Mouse (Mus musculus): ENCODE measurements around the gene Slc29a1.
A peak's percentile ranks its signal among the peaks of the same experiment; 100 is the strongest.

Slc29a1 gene

DNA sequence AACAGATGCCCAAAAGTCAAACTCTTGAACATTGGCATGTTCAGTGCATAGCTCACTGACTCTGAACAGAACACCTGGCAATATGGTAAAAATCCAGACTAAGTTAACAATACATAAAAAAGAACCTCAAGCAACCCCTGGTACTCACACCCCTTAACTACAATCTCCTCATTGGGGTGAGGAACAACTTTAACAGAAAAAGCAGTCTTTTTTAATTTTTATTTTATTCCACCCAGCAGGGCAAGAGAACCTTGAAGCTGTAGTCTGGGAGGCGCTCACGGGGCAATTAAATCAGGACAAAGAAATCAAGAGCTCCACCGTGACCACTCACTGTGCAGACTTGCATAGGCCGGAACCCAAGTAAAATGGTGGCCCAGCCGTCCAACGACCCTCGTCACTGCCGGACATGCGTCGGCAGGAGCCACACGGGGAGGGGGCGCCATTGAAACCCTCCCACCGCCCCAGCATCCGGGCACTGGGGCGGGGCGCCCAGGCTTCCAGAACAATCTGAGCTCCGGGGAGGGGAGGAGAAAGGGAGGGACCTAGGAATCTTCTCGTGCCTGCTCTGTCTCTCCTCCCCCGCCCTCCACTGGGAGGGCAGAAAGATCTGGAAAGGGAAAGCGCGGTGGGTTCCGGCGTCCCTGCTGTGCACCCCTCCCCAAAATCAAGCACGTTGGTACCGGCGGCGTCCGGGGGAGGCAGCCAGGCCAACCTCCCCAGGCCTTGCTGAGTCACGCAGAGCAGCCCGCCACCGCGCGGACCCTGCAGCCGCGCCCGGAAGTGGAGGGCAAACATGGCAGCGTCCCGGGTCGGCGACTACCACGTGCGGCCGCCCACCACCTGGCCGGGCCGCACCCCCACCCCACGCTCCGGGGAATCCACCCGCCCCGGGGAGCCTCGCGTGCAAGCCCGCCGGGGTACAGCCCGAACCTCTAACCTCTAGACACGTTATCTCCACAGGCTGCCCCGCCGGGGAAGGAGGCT is 27.0 kb downstream of the Slc29a1 start:
- peak; percentile 88 for DNase-seq (ENCODE audit: extremely low spot score, low spot score)

DNA sequence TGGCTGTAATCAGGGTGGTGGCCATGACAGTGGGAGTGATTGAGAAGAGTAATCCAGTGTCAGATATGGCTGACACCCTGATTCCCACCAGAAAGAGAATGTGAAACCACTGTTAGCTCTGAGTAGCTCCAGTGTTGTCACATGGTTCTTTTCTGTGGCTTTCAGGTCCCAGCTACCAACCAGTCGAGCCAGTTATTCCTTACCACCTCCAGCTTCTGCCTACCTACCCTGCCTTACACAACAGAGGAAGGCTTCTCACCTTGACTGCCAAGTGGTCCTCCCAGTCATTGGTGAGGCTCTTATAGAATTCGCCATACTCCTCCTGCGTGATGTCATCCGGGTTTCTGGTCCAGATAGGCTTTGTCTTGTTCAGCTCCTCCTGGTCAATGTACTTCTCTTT is 29.4 kb downstream of the Slc29a1 start:
- no peak for DNase-seq (ENCODE audit: extremely low spot score, low spot score)

DNA sequence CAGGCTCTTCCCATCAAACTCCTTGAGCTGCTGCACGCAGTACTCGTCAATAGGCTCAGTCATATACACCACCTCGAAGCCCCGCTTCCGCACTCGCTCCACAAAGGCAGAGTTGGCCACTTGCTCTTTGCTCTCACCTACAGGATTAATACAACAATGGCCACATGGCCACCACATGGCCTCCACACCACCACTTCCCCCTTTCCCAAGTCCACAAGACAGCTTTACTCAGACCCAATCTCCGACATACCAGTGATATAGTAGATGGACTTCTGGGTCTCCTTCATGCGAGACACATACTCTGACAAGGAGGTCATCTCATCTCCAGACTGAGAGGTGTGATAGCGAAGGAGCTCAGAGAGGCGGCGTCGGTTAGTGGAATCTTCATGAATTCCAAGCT is 30.4 kb downstream of the Slc29a1 start:
- no peak for DNase-seq (ENCODE audit: extremely low spot score, low spot score)

DNA sequence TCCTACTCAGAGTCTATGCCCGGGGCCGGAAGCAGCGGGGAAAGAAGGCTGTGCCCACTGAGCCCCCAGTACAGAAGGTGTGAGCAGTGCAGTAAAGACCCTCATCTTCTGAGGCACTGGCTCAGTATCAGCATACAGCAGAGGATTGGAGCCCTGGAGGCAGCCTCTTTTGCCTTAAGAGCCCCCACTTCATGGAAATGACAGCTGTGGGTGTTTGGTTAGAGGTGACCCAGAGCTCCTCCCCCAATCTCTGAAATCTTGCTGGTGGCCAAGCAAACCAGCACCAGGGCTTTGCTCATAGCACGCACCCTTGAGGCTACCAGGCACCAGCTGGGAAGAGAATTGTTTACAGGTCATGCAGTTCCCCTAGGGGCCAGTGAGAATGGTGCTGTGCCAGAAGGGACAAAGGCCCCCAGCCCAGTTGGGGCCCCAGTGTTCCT is 32.2 kb downstream of the Slc29a1 start:
- no peak for DNase-seq (ENCODE audit: extremely low spot score, low spot score)

DNA sequence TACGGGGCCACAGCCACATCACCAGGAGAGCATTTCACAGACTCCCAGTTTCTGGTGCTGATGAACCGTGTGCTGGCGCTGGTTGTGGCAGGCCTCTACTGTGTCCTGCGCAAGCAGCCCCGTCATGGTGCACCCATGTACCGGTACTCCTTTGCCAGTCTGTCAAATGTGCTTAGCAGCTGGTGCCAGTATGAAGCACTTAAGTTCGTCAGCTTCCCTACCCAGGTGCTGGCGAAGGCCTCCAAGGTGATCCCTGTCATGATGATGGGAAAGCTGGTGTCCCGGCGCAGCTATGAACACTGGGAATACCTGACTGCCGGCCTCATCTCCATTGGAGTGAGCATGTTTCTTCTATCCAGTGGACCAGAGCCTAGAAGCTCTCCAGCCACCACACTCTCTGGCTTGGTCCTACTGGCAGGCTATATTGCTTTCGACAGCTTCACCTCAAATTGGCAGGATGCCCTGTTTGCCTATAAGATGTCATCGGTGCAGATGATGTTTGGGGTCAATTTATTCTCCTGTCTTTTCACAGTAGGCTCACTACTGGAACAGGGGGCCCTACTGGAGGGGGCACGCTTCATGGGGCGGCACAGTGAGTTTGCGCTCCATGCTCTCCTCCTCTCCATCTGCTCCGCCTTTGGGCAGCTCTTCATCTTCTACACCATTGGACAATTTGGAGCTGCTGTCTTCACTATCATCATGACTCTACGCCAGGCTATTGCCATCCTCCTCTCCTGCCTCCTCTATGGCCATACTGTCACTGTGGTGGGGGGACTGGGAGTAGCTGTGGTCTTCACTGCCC is 32.8 kb downstream of the Slc29a1 start:
- peak; percentile 49 for DNase-seq (ENCODE audit: extremely low spot score, low spot score)

DNA sequence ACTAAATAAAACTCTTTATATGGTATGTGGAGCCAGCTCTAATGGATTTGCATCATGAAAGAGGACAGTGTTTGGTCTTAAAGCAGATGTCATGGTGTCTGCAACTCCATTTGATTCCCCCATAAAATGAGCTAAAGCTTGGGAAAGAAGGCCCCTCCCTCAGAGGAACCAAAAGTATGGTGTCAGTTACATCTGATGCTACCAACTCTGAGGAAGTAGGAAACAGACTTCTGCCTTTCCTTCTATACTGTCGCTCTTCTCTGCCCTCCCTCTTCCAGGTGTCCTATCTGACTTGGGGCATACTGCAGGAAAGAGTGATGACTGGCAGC is 33.4 kb downstream of the Slc29a1 start:
- no peak for DNase-seq (ENCODE audit: extremely low spot score, low spot score)

DNA sequence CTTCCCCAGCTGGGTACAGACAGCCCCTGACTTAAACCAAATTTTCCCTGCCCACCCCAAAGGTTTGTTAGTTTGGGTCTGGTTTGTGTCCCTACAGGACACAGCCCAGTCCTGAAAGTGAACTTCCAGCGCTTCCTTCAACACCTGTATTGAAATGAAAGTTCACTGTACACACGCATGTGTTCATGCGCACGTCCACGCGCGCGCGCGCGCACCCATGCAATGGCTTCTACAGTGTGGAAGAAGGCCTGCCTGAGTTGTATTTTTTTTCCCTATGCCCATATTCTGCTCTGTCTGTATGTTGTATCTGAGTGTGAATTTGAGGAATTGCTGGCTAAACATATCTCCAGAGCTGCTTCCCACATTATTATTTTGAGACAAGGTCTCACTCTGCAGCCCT is 34.3 kb downstream of the Slc29a1 start:
- DNase-seq (ENCODE audit: extremely low spot score, low spot score) = no peak

DNA sequence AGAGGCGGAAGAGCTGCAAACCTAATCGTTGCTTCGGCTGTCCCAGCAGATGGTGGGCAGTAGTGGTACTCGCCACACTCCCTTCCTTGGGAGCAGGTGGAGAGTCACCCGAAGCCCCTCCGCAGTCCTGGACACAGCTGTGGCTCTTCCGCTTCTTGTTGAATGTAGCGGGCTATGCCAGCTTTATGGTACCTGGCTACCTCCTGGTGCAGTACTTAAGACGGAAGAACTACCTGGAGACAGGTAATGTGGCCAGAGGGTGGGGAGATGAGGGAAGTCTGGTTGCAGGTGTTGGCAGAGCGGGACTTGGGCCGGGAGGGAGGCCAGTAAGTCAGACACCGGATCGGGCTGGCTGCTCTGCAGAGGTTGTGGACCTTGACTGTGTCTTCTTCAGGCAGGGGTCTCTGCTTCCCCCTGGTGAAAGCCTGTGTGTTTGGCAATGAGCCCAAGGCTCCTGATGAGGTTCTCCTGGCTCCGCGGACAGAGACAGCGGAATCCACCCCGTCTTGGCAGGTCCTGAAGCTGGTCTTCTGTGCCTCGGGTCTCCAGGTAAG is 34.8 kb downstream of the Slc29a1 start:
- DNase-seq (ENCODE audit: extremely low spot score, low spot score) = no peak

DNA sequence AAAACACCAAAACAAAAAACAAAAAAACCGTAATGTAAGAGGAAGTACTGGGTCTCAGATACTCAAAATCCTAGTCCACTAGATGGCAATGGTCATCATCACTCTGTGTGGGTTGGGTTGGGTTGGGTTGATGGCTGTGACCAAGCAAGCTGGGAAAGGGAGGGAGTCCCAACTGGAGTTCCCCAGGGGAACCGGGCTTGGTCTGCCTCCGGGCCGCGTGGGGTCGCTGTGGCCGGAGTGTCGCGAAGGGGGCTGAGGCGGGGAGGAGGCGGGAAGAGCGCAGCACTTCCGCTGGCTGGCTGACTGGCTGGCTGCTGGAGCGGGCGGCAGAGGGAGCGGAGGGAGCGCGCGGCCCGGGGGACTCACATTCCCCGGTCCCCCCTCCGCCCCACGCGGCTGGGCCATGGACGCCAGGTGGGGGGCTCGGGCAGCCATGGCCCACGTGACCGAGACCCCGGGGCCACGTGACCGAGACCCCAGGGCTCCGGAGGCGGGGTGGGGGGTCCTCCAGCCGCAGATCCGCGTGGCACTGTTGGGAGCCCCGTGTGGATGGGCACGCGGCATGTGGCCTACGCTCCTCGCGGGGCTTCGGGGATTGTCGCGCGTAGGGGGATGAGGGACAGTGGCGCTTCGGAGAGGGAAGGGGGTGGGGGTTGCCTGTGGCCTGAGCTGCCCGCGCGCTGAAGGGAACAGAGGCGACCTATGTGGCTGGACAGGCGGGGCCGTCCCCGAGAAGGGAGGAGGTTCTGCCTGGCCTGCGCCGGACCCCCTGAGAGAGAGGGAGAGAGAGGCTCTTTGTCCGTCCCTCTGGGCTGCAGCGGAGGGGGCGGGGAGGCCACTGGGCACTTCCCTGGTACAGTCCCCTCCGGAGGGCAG is 35.5 kb downstream of the Slc29a1 start, which contains the start of gene Slc35b2:
Gene Slc35b2, plus strand, starts transcription at position 220 of the 876 bp plus-strand sequence.
- DNase-seq (ENCODE audit: extremely low spot score, low spot score) = peak; percentile 95

DNA sequence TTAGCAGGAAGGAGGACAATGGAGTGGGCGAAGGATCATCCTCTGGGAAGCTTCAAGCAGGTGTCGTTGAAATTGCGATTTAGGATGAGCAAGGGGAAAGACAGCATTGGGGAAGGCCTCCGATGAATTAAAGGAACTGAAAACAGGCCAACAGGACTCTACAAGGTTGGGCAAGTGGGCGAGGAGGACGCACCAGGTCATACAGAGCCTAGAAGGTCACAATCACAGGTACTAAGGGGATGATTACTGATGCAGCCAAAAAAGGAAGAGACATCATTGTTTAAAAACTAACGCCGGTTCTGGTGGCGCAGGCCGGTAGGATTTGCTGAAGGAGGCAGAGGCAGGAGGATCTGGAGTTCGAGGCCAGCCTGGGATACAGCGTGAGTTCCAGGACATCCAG is 36.2 kb downstream of the Slc29a1 start:
- no peak for DNase-seq (ENCODE audit: extremely low spot score, low spot score)

DNA sequence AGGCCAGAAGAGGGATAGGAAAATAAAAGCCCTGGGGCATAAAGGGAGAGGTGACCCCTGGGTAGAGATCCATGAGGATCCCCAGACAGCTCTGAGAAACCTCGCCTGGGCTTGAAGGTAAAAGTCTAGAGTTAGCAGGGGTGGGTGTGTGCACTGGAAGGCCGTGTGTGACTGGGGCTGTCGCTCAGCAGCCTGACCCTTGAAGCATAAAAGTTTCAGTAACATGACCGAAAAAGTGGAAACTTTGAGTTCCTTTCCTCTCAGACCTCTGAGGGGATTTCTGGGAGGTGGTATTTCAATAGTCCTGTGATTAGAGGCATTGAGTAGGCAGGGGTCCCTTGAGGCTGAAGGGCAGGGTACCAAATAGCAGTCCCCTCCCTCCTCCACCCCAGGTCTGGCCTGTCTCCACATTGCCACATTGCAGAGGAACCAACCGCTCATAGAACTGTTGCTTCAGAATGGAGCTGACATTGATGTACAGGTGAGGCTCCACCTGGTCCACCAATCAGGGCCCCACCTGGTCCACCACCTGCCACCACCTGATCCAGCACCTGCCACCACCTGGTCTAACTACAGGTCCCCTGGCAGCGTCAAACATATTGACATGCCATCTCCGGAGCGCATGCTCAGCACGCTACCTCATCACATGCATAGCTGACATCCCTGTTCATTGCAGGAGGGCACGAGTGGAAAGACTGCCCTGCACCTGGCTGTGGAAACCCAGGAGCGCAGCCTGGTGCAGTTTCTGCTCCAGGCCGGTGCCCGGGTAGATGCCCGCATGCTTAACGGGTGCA is 39.5 kb downstream of the Slc29a1 start:
- no peak for DNase-seq (ENCODE audit: extremely low spot score, low spot score)

DNA sequence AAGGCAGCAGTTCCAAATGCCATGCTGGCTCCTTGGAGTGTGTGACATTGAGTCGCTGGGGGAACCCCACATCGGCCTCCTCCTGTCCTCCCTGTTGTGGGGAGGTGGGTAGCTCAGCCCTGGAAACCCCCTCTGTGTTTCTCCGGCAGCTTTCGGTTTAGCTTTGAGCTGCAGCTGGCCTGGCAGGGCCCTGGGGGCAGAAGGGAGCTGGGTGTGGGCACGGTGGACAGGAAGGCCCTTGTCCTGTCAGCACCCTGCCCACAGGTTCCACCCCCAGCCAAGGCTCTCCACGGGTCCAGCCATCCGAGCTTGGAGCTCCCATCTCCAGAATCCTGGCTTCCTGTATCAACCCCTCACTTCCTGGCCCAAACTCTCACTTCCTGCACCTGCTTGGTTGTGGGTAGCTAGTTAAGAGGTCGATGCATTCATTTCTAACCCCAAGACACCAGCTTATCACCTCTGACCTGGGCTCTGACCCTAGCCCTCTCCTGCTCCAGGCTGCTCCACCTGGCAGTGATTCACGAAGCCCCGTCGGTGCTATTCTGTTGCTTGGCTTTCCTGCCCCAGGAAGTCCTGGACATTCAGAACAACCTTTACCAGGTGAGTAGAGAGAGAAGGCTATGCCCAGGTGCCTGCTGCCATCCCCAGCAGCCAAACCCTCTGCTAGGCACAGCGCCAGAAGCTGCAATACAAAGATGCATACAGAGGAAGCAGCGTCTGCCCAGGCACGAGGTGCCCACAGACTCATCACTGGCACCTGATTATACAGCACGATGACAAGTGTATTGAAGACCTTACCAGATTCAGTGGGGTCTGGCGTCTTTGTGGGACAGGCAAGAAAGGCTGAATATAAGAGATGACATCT is 41.2 kb downstream of the Slc29a1 start:
- no peak for DNase-seq (ENCODE audit: extremely low spot score, low spot score)

DNA sequence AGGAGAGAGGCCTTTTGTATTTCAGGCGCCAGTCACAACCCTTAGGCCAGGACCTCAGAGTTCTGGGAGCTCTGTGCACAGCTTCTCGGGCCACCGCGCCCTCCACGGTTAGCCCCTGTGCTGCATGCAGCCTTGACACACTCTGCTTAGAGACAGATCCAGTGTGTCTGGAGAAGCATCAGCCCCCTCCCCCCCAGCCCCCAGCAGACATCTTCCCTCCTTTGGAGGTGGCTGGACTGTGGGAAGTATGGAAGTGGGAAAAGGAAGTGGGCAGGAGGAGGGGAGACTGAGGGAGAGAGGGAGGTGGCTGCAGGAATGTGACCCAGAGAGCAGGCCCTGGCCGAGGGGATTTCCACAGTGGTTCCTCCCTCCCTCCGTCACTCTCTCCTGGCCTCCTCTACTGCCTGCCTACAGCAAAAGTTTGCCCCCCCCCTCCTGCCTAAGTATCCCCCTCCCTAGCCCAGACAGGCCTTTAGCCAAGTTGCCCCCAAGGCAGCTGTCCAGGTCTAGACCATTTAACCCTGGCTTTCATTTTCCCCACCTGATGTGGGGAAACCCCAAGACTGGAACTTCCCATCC is 42.1 kb downstream of the Slc29a1 start:
- no peak for DNase-seq (ENCODE audit: extremely low spot score, low spot score)

DNA sequence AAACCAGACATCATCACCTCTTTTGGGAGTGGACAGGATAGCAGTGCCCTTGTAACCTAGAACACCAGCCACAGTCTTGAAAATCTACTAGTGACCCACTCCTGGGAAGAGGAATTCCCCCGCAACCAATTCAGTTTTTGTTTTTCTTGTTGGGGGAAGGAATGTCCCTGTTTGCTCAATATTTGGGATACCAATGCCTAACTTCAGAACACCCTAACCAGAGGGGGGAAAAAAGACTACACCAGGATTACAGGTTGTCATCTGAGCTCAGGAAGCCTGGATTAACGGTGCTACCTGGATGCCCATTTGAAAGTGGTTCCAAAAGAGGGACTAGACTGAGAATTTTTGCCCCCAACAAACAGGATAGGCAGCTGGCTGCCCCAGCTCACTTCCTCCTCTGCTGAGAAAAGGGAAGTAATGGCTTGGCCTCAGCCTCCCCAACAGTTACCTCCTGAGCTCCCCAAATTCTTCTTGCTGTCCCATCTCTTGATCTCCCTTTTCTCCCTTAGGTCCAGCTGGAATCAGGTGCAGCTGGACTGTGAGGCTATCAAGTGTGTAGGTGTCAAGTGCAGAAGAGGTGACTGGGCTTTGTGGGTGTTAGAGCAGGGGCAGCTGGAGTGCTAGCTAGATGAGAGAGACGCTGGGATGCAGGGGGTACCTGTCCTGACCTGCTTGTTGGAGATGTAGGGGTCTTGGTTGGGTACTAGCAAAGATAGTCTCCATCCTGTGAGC is 42.7 kb downstream of the Slc29a1 start:
- no peak for DNase-seq (ENCODE audit: extremely low spot score, low spot score)

DNA sequence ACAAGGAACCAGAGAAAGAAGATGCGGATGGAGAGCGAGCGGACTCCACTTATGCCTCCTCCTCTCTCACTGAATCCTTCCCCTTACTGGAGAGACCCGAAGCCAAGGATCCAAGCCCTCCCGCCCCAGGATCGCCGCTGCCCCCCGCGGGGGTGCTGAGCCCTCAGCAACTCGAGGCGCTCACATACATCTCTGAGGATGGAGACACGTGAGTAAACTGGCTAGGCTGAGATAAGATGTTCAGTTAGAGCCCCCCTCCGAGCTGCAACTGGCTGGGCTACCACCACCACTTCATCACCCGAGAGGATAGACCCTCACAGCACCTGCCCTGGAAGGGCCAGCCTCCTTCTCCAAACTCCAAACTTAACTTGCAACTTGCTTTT is 43.3 kb downstream of the Slc29a1 start:
- peak; percentile 53 for DNase-seq (ENCODE audit: extremely low spot score, low spot score)

DNA sequence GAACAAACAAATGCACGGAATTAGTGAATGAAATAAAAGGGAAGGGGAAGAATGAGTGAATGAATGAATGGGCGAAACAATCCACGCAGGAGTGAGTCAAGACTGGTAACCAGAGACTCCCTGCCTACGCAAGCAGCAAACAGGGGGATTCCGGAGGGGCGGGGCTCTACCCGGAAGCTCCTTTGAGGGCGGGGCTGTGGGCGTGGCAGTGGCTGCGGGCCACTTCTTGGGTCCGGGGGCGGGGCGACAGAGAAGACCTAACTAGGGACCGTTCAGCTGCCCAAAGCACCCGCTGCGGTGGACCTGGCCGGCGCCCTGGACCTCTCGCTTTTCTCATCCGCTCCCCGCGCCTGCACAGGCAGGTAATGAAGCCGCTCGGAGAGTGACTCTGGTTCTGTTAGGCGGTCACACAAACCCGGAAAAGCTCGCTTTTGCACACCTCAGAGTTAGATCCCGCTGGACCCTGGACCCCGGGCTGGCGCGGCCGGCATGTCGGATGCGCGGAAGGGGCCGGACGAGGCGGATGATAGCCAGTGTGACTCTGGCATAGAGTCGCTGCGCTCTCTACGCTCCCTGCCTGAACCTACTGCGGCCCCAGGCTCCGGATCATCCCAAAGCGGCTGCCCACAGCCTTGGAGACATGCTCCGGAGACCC is 43.8 kb downstream of the Slc29a1 start, which contains the start of gene Nfkbie:
Gene Nfkbie, plus strand, starts transcription at position 252 of the 655 bp plus-strand sequence.
- DNase-seq (ENCODE audit: extremely low spot score, low spot score) = peak; percentile 97

DNA sequence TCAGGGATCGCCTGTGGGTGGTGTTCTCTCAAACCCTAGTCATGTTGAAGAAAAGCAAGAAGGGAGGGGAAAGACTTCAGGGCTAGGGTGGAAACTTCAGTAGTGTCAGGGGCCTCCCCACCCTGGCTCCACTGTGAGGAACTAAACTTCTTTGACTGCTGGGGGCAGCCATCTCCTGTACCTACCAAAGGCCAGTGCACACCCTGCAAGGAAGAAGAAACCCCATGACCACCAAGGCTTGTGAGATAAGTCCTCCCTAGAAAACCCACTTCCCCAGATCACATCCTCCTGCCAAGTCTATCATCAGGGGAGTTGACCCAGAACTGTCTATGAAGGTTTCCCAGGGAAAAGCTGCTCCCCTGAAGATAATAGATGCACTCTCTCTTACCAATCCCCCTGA is 45.0 kb downstream of the Slc29a1 start:
- no peak for DNase-seq (ENCODE audit: extremely low spot score, low spot score)

DNA sequence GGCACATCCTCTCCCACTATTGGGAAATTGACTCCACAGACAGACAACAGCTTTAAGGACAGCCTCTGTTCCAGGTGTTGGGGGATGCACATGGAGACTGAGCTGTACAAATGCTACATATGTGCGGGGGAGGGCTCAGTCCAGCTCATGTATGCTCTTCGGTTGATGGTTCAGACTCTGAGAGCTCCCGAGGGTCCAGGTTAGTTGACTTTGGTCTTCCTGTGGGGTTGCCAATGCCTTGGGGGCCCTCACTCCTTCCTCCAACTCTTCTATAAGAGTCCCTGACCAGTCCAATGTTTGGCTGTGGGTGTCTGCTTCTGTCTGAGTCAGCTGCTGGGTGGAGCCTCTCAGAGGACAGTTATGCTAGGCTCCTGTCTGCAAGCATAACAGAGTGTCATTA is 46.3 kb downstream of the Slc29a1 start:
- DNase-seq (ENCODE audit: extremely low spot score, low spot score) = no peak
